Mouse (Mus musculus) stomach, embryonic 14.5 days (tissue): ENCODE measurements around the gene Pola2. TPM values are rescaled to one million over a fixed set of nuclear protein-coding genes. Genes with fewer than 3 reads are reported as not detected.

Experiments
- ATAC-seq: fragments of 200-750 bp; cut with Nextera tagmentation; 2 replicates; pipeline ENCODE4 v1.8.0; 2017; ENCODE audit warnings: low read depth, moderate TSS enrichment; ENCODE audit not compliant: insufficient number of reproducible peaks, insufficient read depth, low FRiP score
- H3K27ac ChIP-seq: fragments of 300-500 bp; sonication (generic); 2 replicates; pipeline ENCODE4 v1.5.1; 2014; ENCODE audit warnings: mild to moderate bottlenecking, low read length, moderate library complexity, mixed read lengths
- H3K27me3 ChIP-seq: fragments of 300-500 bp; sonication (generic); 2 replicates; pipeline ENCODE4 v1.6.1; 2014; ENCODE audit warnings: low read length, control low read depth, mixed read lengths; ENCODE audit not compliant: control insufficient read depth, insufficient read depth
- H3K36me3 ChIP-seq: fragments of 300-500 bp; sonication (generic); 2 replicates; pipeline ENCODE4 v1.6.1; 2014; ENCODE audit warnings: mild to moderate bottlenecking, control low read depth, low read length, moderate library complexity, mixed read lengths; ENCODE audit not compliant: control insufficient read depth, insufficient read depth
- H3K4me1 ChIP-seq: fragments of 300-500 bp; sonication (generic); 2 replicates; pipeline ENCODE4 v1.6.1; 2014; ENCODE audit warnings: low read length, control low read depth, mixed read lengths; ENCODE audit not compliant: control insufficient read depth, insufficient read depth
- H3K4me2 ChIP-seq: fragments of 300-500 bp; sonication (generic); replicated peaks from 2 replicates; pipeline ENCODE4 v1.6.1; 2014; ENCODE audit warnings: low read depth, low read length, control low read depth
- H3K4me3 ChIP-seq: fragments of 300-500 bp; sonication (generic); 2 replicates; pipeline ENCODE4 v1.5.1; 2014; ENCODE audit warnings: low read depth, low read length, control low read depth
- H3K9ac ChIP-seq: fragments of 300-500 bp; sonication (generic); replicated peaks from 2 replicates; pipeline ENCODE4 v1.6.1; 2014; ENCODE audit warnings: low read depth, mild to moderate bottlenecking, control low read depth, low read length, moderate library complexity, mixed read lengths
- H3K9me3 ChIP-seq: fragments of 300-500 bp; sonication (generic); 2 replicates; pipeline ENCODE4 v1.6.1; 2016; ENCODE audit warnings: low read depth, low read length, control low read depth; ENCODE audit not compliant: control insufficient read depth
- WGBS: fragments of 180-500 bp; shearing (Covaris S2); extraction: QIAGEN DNeasy Blood & Tissue Kit; methylation state at CpG from one replicate; pipeline ENCODE4 v1.1.7; 2014; 5-methylcytosine and 5-hydroxymethylcytosine counted together
- polyA plus RNA-seq: library from polyadenylated mRNA; unstranded; fragments of >200 nt; fragmentation: Nextera tagmentation; extraction: Ambion mirVana; gene quantifications from 2 replicates; pipeline ENCODE4 v1.2.1, GENCODE M21; 2014

The Pola2 gene
- polyA plus RNA-seq, 1 experiment from 2014 or later, result 73.2 TPM

- ATAC-seq, result no peak
- 82% methylated on average over 9 of the region's 9 CpGs for WGBS
- no peaks in the 10 kb centered on the region for H3K36me3 ChIP-seq
Measured at GRCm38 (mm10) chr19:5980477-5980876, 16.5 kb upstream of the Pola2 start.

DNA sequence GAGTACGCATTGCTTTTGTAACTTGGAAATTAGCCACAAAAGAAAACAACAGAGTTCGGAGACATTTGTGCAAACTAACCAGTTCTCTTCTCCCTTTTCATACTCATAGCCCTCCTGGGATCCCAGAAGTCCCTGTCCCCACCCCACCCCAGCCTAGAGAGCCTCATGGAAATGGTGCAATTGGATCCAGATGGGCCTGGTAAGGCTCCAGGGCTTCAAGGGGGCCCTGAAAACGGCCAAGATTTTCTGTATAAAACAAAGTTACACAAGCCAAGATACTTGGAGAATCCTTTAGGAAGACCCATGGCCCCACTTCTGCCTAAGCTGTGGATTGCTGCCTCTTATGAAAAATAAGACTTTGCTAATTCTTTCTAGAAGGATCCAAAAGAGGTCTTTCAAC lies 13.7 kb upstream of the Pola2 start:
- H3K9ac ChIP-seq, result no peak overlapping the region
- H3K4me3 ChIP-seq, result no peak overlapping the region
- H3K27me3 ChIP-seq, result no peaks in the 10 kb centered on the region
- no peaks in the 10 kb centered on the region for H3K4me1 ChIP-seq
- no peak for ATAC-seq
- WGBS, result 80% methylated on average over 3 of the region's 3 CpGs
- no peaks in the 10 kb centered on the region for H3K9me3 ChIP-seq
- H3K36me3 ChIP-seq, result no peaks in the 10 kb centered on the region
- no peak overlapping the region for H3K27ac ChIP-seq
- H3K4me2 ChIP-seq, result no peak overlapping the region

More at GRCm38 (mm10) chr19:5980477-5980876, 16.5 kb upstream of the Pola2 start:
- no peaks in the 10 kb centered on the region for H3K27me3 ChIP-seq
- no peak overlapping the region for H3K4me3 ChIP-seq
- no peak overlapping the region for H3K4me2 ChIP-seq
- H3K4me1 ChIP-seq, result no peaks in the 10 kb centered on the region
- H3K9ac ChIP-seq, result no peak overlapping the region
- H3K27ac ChIP-seq, result no peak overlapping the region
- H3K9me3 ChIP-seq, result no peaks in the 10 kb centered on the region

GRCm38 (mm10) chr19:5975676-5976075 lies 11.7 kb upstream of the Pola2 start:
- H3K4me1 ChIP-seq, result no peaks in the 10 kb centered on the region
- 69% methylated on average over 4 of the region's 4 CpGs for WGBS
- ATAC-seq, result no peak
- no peak overlapping the region for H3K4me3 ChIP-seq
- no peaks in the 10 kb centered on the region for H3K36me3 ChIP-seq
- no peak overlapping the region for H3K9ac ChIP-seq
- H3K27me3 ChIP-seq, result no peaks in the 10 kb centered on the region
- no peak overlapping the region for H3K4me2 ChIP-seq
- H3K9me3 ChIP-seq, result no peaks in the 10 kb centered on the region
- H3K27ac ChIP-seq, result no peak overlapping the region

DNA sequence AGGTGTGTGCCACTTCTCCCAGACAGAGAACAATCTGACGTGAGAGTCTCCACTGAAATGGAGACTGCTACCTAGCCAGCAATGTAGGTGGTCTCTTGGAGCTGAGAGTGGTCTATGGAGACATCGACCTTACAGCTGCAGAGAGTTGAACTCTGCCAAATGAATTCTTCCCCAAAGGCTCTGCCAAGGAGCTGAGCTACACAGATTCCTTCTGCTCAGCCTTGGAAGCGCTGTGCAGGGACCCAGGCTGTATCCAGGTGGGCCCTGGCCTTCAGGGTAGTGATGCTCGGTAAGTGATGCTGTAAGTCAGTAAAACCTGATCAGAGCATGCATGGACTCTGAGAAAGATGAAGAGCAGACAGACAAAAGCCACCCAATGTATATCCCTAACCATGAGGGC lies 11.1 kb upstream of the Pola2 start:
- Histone ChIP-seq H3K9me3 (no peaks in the 10 kb centered on the region), H3K27me3 (no peaks in the 10 kb centered on the region), H3K4me2 (no peak overlapping the region), H3K4me3 (no peak overlapping the region), H3K27ac (no peak overlapping the region), H3K36me3 (no peaks in the 10 kb centered on the region), H3K4me1 (no peaks in the 10 kb centered on the region), H3K9ac (no peak overlapping the region)
- WGBS, result 68% methylated on average over 4 of the region's 4 CpGs
- no peak for ATAC-seq

- WGBS, result 84% methylated on average over 10 of the region's 10 CpGs
- H3K9ac ChIP-seq, result no peak overlapping the region
- no peak for ATAC-seq
Measured at GRCm38 (mm10) chr19:5967664-5968063, 3.7 kb upstream of the Pola2 start.

GRCm38 (mm10) chr19:5966786-5967185 lies 2.8 kb upstream of the Pola2 start:
- no peak overlapping the region for H3K9ac ChIP-seq
- H3K27ac ChIP-seq, result no peak overlapping the region
- peaks cover 11% of the 10 kb centered on the region; the same call in 1 of the 2 replicates for H3K4me1 ChIP-seq
- 69% methylated on average over 6 of the region's 6 CpGs for WGBS
- no peak overlapping the region for H3K4me2 ChIP-seq
- no peaks in the 10 kb centered on the region for H3K27me3 ChIP-seq
- H3K9me3 ChIP-seq, result no peaks in the 10 kb centered on the region
- H3K36me3 ChIP-seq, result no peaks in the 10 kb centered on the region
- ATAC-seq, result no peak
- no peak overlapping the region for H3K4me3 ChIP-seq

More at GRCm38 (mm10) chr19:5967664-5968063, 3.7 kb upstream of the Pola2 start:
- no peak overlapping the region for H3K27ac ChIP-seq
- peaks cover 11% of the 10 kb centered on the region; the same call in 1 of the 2 replicates for H3K4me1 ChIP-seq
- no peak overlapping the region for H3K4me2 ChIP-seq
- H3K4me3 ChIP-seq, result no peak overlapping the region
- no peaks in the 10 kb centered on the region for H3K27me3 ChIP-seq
- no peaks in the 10 kb centered on the region for H3K9me3 ChIP-seq
- no peaks in the 10 kb centered on the region for H3K36me3 ChIP-seq

DNA sequence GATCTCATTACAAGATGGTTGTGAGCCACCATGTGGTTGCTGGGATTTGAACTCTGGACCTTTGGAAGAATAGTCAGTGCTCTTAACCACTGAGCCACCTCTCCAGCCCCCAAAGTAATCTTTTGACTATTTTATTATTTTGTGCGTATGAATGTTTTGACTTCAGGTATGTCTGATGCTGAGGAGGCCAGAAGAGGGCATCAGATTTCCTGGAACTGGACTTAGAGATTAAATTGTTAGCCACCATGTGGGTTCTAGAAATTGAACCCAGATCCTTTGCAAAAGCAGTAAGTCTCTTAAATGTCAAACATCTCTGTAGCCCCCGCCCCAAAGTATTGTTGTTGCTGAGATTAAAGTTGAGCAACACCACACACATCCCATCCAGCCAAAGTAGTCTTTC lies 1.9 kb upstream of the Pola2 start:
- Histone ChIP-seq H3K4me1 (peaks cover 11% of the 10 kb centered on the region; the same call in 1 of the 2 replicates), H3K27ac (no peak overlapping the region), H3K9me3 (no peaks in the 10 kb centered on the region), H3K4me2 (no peak overlapping the region), H3K36me3 (peaks cover 4% of the 10 kb centered on the region), H3K27me3 (no peaks in the 10 kb centered on the region), H3K9ac (no peak overlapping the region), H3K4me3 (no peak overlapping the region)
- 88% methylated on average over 2 of the region's 2 CpGs for WGBS
- ATAC-seq, result no peak

DNA sequence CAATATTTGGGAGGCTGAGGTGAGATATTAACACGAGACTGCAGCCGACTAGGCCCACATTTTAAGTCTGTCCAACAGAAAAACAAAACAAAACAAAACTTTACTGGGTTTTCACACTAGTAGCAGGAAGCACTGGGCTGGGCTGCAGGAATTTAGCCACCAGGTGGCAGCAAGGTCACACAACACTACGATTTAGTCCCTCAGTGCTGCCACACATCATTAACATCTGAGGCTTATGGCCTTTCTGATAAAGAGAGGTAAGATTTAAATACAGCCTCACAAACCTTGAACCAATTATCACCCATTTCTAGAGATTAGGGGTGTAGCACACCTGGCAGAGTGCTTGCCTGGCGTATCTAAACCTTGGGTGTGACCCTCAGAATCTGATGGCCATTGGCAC lies 1.3 kb upstream of the Pola2 start:
- WGBS, result 8% methylated on average over 4 of the region's 4 CpGs
- no peak overlapping the region for H3K4me3 ChIP-seq
- no peak overlapping the region for H3K4me2 ChIP-seq

GRCm38 (mm10) chr19:5964804-5965203 lies 802 bp upstream of the Pola2 start:
- H3K9me3 ChIP-seq, result no peaks in the 10 kb centered on the region
- 83% methylated on average over 2 of the region's 2 CpGs for WGBS
- H3K27ac ChIP-seq, result no peak overlapping the region
- peaks cover 4% of the 10 kb centered on the region for H3K36me3 ChIP-seq
- ATAC-seq, result no peak
- H3K4me3 ChIP-seq, result peak overlapping the region; percentile 71; the same call in 1 of the 2 replicates
- peaks cover 11% of the 10 kb centered on the region; the same call in 1 of the 2 replicates for H3K4me1 ChIP-seq
- no peaks in the 10 kb centered on the region for H3K27me3 ChIP-seq
- H3K9ac ChIP-seq, result no peak overlapping the region
- H3K4me2 ChIP-seq, result peak overlapping the region; percentile 74

More for the DNA sequence above, 1.3 kb upstream of the Pola2 start:
- ATAC-seq, result no peak
- no peak overlapping the region for H3K9ac ChIP-seq
- H3K27ac ChIP-seq, result no peak overlapping the region
- H3K4me1 ChIP-seq, result peaks cover 11% of the 10 kb centered on the region; the same call in 1 of the 2 replicates
- H3K27me3 ChIP-seq, result no peaks in the 10 kb centered on the region
- H3K9me3 ChIP-seq, result no peaks in the 10 kb centered on the region
- H3K36me3 ChIP-seq, result peaks cover 4% of the 10 kb centered on the region
